ENCODE assay signal across 33 mouse cellular contexts in genomic region chr1:131029215-131029614, GRCm38 (mm10). TPM values are rescaled to one million over a fixed set of nuclear protein-coding genes. Genes with fewer than 3 reads are reported as not detected.
A peak's percentile ranks its signal among the peaks of the same experiment; 100 is the strongest.
DNase-seq lines count a peak whose midpoint lies in the region; ATAC-seq and TF ChIP-seq lines count a peak whose summit lies in the region.
"Had no signal": no experiment of that assay in that cellular context is flagged by ENCODE, and none has a peak within 500 bp of the region (broad histone marks: within the 10 kb centered on the region; RNA-seq: fewer than 3 reads in every experiment).

No protein-coding gene starts in this region.

- peak; percentile 89 for TF ChIP-seq EP300 in liver, postnatal 0 days (IDR thresholded peaks at IDR 0.05; ENCODE audit: low read depth)

- no peaks in the 10 kb centered on the region for H3K36me3 ChIP-seq in midbrain, embryonic 11.5 days (ENCODE audit: control insufficient read depth, insufficient read depth, low read length)
- H3K36me3 ChIP-seq in midbrain, embryonic 14.5 days (ENCODE audit: control insufficient read depth, insufficient read depth, low read length), result no peaks in the 10 kb centered on the region
- no peaks in the 10 kb centered on the region for H3K36me3 ChIP-seq in liver, embryonic 12.5 days
- no peaks in the 10 kb centered on the region for H3K36me3 ChIP-seq in liver, postnatal 0 days (replicated peaks; ENCODE audit: insufficient read depth, low read length)
- H3K36me3 ChIP-seq: embryonic facial prominence, embryonic 13.5 days; forebrain, embryonic 10.5 days; hindbrain, embryonic 12.5 days; limb, embryonic 10.5 days; limb, embryonic 15.5 days; lung, embryonic 15.5 days; midbrain, embryonic 13.5 days had no signal

- no peak overlapping the region for H3K4me2 ChIP-seq in midbrain, embryonic 11.5 days
- no peak overlapping the region for H3K4me2 ChIP-seq in midbrain, embryonic 14.5 days (ENCODE audit: low read length)
- H3K4me2 ChIP-seq in liver, embryonic 12.5 days, result peak overlapping the region; percentile 25
- H3K4me2 ChIP-seq in liver, postnatal 0 days (ENCODE audit: low read depth, low read length), result no peak overlapping the region
- H3K4me2 ChIP-seq: embryonic facial prominence, embryonic 13.5 days; heart, embryonic 11.5 days; hindbrain, embryonic 12.5 days; limb, embryonic 15.5 days; lung, embryonic 15.5 days; midbrain, embryonic 13.5 days had no signal

- no peak for ATAC-seq in midbrain, embryonic 11.5 days (ENCODE audit: low FRiP score)
- no peak for ATAC-seq in midbrain, embryonic 14.5 days (ENCODE audit: low FRiP score, low TSS enrichment)
- peak; percentile 92 for ATAC-seq in liver, embryonic 12.5 days
- ATAC-seq in liver, postnatal 0 days, result peak; percentile 78
- ATAC-seq: activated CD4-positive, CD25-positive, alpha-beta regulatory T cell, adult 4 months; forebrain, embryonic 16.5 days; hindbrain, postnatal 0 days; intestine, embryonic 16.5 days; midbrain, embryonic 13.5 days had no signal

- H3K9ac ChIP-seq in midbrain, embryonic 11.5 days (ENCODE audit: low read length), result no peak overlapping the region
- H3K9ac ChIP-seq in midbrain, embryonic 14.5 days (replicated peaks; ENCODE audit: low read length), result no peak overlapping the region
- no peak overlapping the region for H3K9ac ChIP-seq in liver, embryonic 12.5 days
- H3K9ac ChIP-seq in liver, postnatal 0 days (replicated peaks), result no peak overlapping the region
- H3K9ac ChIP-seq: embryonic facial prominence, embryonic 13.5 days; hindbrain, embryonic 12.5 days; limb, embryonic 15.5 days; lung, embryonic 15.5 days; midbrain, embryonic 13.5 days had no signal

- no peak overlapping the region for H3K4me3 ChIP-seq in midbrain, embryonic 11.5 days (ENCODE audit: low read depth, low read length)
- no peak overlapping the region for H3K4me3 ChIP-seq in midbrain, embryonic 14.5 days (replicated peaks; ENCODE audit: low read depth, low read length)
- H3K4me3 ChIP-seq in liver, embryonic 12.5 days, result no peak overlapping the region
- no peak overlapping the region for H3K4me3 ChIP-seq in liver, postnatal 0 days (ENCODE audit: low read depth, low read length)
- H3K4me3 ChIP-seq: embryonic facial prominence, embryonic 13.5 days; forebrain, embryonic 10.5 days; hindbrain, embryonic 12.5 days; limb, embryonic 10.5 days; limb, embryonic 15.5 days; lung, embryonic 15.5 days; midbrain, embryonic 13.5 days had no signal

- TF ChIP-seq CTCF in liver, postnatal 0 days (IDR thresholded peaks at IDR 0.05; ENCODE audit: low read depth), result no peak

- peak; percentile 61 for DNase-seq in midbrain, embryonic 11.5 days (ENCODE audit: low spot score, missing footprints)
- DNase-seq in midbrain, embryonic 14.5 days, result no peak
- DNase-seq in liver, postnatal 0 days, result no peak
- DNase-seq in kidney, postnatal 10 days, result no peak
- DNase-seq in frontal cortex, postnatal 10 days (ENCODE audit: low spot score in 2 of 2), result no peak
- no peak for DNase-seq in gastrocnemius, postnatal 10 days
- DNase-seq: adrenal gland, postnatal 10 days; cerebellum, adult 11-12 months; cerebellum, adult 9-11 months; gastrocnemius, postnatal 25 days; heart, adult 18-20 months; heart, postnatal 36 days; kidney, adult 9 months; kidney, postnatal 14 days; layer of hippocampus, adult 9-11 months had no signal

- H3K4me1 ChIP-seq in midbrain, embryonic 11.5 days (ENCODE audit: control insufficient read depth, insufficient read depth, low read length), result no peaks in the 10 kb centered on the region
- H3K4me1 ChIP-seq in midbrain, embryonic 14.5 days (ENCODE audit: control insufficient read depth, insufficient read depth, low read length), result no peaks in the 10 kb centered on the region
- peaks cover 33% of the 10 kb centered on the region for H3K4me1 ChIP-seq in liver, embryonic 12.5 days
- H3K4me1 ChIP-seq in liver, postnatal 0 days (ENCODE audit: insufficient read depth), result peaks cover 6% of the 10 kb centered on the region; the same call in 1 of the 2 replicates
- H3K4me1 ChIP-seq: forebrain, embryonic 10.5 days; hindbrain, embryonic 12.5 days; lung, embryonic 15.5 days; midbrain, embryonic 13.5 days had no signal

- 94% methylated on average over 3 of the region's 3 CpGs for WGBS in midbrain, embryonic 11.5 days
- 93% methylated on average over 3 of the region's 3 CpGs for WGBS in midbrain, embryonic 14.5 days
- WGBS in liver, embryonic 12.5 days (ENCODE audit: insufficient replicate concordance), result 17% methylated on average over 3 of the region's 3 CpGs
- whole genome bisulfite sequencing in liver, postnatal 0 days (ENCODE audit: insufficient replicate concordance), result 58% methylated on average over 3 of the region's 3 CpGs

- H3K9me3 ChIP-seq in midbrain, embryonic 11.5 days (ENCODE audit: control insufficient read depth, low read length), result no peaks in the 10 kb centered on the region
- H3K9me3 ChIP-seq in midbrain, embryonic 14.5 days (ENCODE audit: control insufficient read depth, low read length), result no peaks in the 10 kb centered on the region
- no peaks in the 10 kb centered on the region for H3K9me3 ChIP-seq in liver, embryonic 12.5 days (replicated peaks)
- H3K9me3 ChIP-seq in liver, postnatal 0 days (ENCODE audit: low read length), result no peaks in the 10 kb centered on the region
- H3K9me3 ChIP-seq: embryonic facial prominence, embryonic 13.5 days; forebrain, embryonic 10.5 days; hindbrain, embryonic 12.5 days; limb, embryonic 10.5 days; limb, embryonic 15.5 days; lung, embryonic 15.5 days; midbrain, embryonic 13.5 days had no signal

- H3K27ac ChIP-seq in midbrain, embryonic 11.5 days (ENCODE audit: low read depth, low read length), result no peak overlapping the region
- no peak overlapping the region for H3K27ac ChIP-seq in midbrain, embryonic 14.5 days (replicated peaks; ENCODE audit: low read depth, low read length)
- peak overlapping the region; percentile 8; the same call in 1 of the 2 replicates for H3K27ac ChIP-seq in liver, embryonic 12.5 days
- H3K27ac ChIP-seq in liver, postnatal 0 days (ENCODE audit: low read depth), result no peak overlapping the region
- H3K27ac ChIP-seq: embryonic facial prominence, embryonic 13.5 days; forebrain, embryonic 10.5 days; hindbrain, embryonic 12.5 days; hindbrain, postnatal 0 days; limb, embryonic 10.5 days; limb, embryonic 15.5 days; lung, embryonic 15.5 days; midbrain, embryonic 13.5 days had no signal

- H3K27me3 ChIP-seq in midbrain, embryonic 11.5 days (ENCODE audit: control insufficient read depth, insufficient read depth, low read length), result no peaks in the 10 kb centered on the region
- H3K27me3 ChIP-seq in midbrain, embryonic 14.5 days (ENCODE audit: control insufficient read depth, insufficient read depth, low read length), result no peaks in the 10 kb centered on the region
- H3K27me3 ChIP-seq in liver, embryonic 12.5 days (replicated peaks), result no peaks in the 10 kb centered on the region; the same call in 1 of the 2 replicates
- H3K27me3 ChIP-seq in liver, postnatal 0 days (ENCODE audit: insufficient read depth, low read length), result no peaks in the 10 kb centered on the region
- H3K27me3 ChIP-seq: embryonic facial prominence, embryonic 13.5 days; hindbrain, embryonic 12.5 days; limb, embryonic 15.5 days; lung, embryonic 15.5 days; midbrain, embryonic 13.5 days had no signal

RNA-seq across cellular contexts. Expression of gene Il10, which starts 9.6 kb away (rescaled TPM):
- polyA plus RNA-seq in midbrain, embryonic 11.5 days (2014; fragmentation: Nextera tagmentation; extraction: Ambion mirVana), result not detected in 2 replicates
- polyA plus RNA-seq in midbrain, embryonic 14.5 days (2014; fragmentation: Nextera tagmentation; extraction: Ambion mirVana), result not detected in 2 replicates
- not detected in 2 replicates for polyA plus RNA-seq in liver, embryonic 12.5 days (2016; fragmentation: Nextera tagmentation; extraction: Ambion mirVana)
- polyA plus RNA-seq in liver, postnatal 0 days (2015; fragmentation: Nextera tagmentation; extraction: Ambion mirVana), result 0.19 TPM in 1 of 2 replicates, not detected in the other
- total RNA-seq in gastrocnemius, postnatal 10 days (2021), result not detected
- total RNA-seq: adrenal gland, postnatal 10 days; gastrocnemius, postnatal 25 days; heart, adult 18-20 months; heart, postnatal 36 days; hindbrain, postnatal 0 days; left cerebral cortex, postnatal 10 days; megakaryocyte, adult 5-6 weeks; monocyte, adult 5-6 weeks had no signal
- polyA plus RNA-seq: embryonic facial prominence, embryonic 13.5 days; forebrain, embryonic 10.5 days; heart, embryonic 11.5 days; hindbrain, embryonic 12.5 days; hindbrain, postnatal 0 days; intestine, embryonic 16.5 days; limb, embryonic 10.5 days; limb, embryonic 15.5 days; midbrain, embryonic 13.5 days; neural tube, embryonic 14.5 days; testis, adult 2 months had no signal

Comparison
In these comparisons a context has a peak if more than half of its experiments do, and no peak if none do; other contexts are left out.
1. ATAC-seq: peak in liver, embryonic 12.5 days (single experiment) and liver, postnatal 0 days (single experiment); none in midbrain, embryonic 11.5 days (single experiment) and midbrain, embryonic 14.5 days (single experiment).